Mouse (Mus musculus) C2C12 (cell line): ENCODE measurements around the gene Reln.

Source experiments
- CEBPB ChIP-seq: IDR thresholded peaks from one replicate; pipeline ENCODE4 v1.6.1; 2011; ENCODE audit warnings: low read depth, mild to moderate bottlenecking, control low read depth, moderate library complexity
- CTCF ChIP-seq: IDR thresholded peaks from one replicate; pipeline ENCODE4 v1.5.1; 2011; ENCODE audit not compliant: control insufficient read depth, insufficient read depth, insufficient read length
- FOSL1 ChIP-seq: IDR thresholded peaks from one replicate; pipeline ENCODE4 v1.8.0; 2011; ENCODE audit warnings: mild to moderate bottlenecking, low read length; ENCODE audit not compliant: poor library complexity, insufficient read depth, severe bottlenecking
- MAX ChIP-seq: IDR thresholded peaks from one replicate; pipeline ENCODE4 v1.6.1; 2011; ENCODE audit warnings: mild to moderate bottlenecking, control low read depth
- MYOD1 ChIP-seq: IDR thresholded peaks from one replicate; pipeline ENCODE4 v1.6.1; 2011; ENCODE audit warnings: low read depth; ENCODE audit not compliant: control insufficient read depth, insufficient read length
- MYOG ChIP-seq: IDR thresholded peaks from one replicate; pipeline ENCODE4 v1.6.1; 2011; ENCODE audit not compliant: control insufficient read depth, insufficient read length; ENCODE audit errors: extremely low read depth
- USF1 ChIP-seq: IDR thresholded peaks from one replicate; pipeline ENCODE4 v1.6.1; 2011; ENCODE audit warnings: low read depth, mild to moderate bottlenecking, control low read depth, moderate library complexity

DNA sequence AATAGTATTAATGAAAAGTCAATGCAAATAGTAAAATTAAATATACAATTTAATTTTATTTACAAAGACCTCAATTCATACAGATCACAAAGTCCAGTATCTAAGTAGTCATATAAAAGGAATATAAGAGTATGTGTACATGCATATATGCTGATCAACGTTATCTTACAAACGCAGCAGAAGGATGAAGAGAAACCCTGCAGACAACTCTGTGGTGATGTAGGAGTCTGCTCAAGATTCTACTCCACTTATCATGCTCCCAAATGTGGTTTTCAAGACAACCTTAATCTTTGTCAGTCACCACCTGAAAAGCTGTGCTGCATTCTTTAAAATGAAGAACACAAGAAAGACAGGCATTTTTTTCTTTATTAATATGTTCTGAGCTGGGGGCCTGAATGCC is 44.0 kb upstream of the Reln start:
- TF ChIP-seq USF1 (no peak), CTCF (no peak), MAX (no peak), MYOG (no peak), MYOD1 (no peak), CEBPB (no peak), FOSL1 (no peak)
